Mouse (Mus musculus) bone marrow macrophage, adult 2 months (primary cell): ENCODE measurements around the gene Scube1.

Experiments
- CTCF ChIP-seq: IDR thresholded peaks from 2 replicates; pipeline ENCODE4 v1.5.1; 2012; ENCODE audit warnings: low read depth, mild to moderate bottlenecking, low read length, moderate library complexity
- POLR2A ChIP-seq: IDR thresholded peaks from 2 replicates; pipeline ENCODE4 v1.6.1; 2012; ENCODE audit warnings: mild to moderate bottlenecking, low read depth, low read length, borderline replicate concordance

GRCm38 (mm10) chr15:83576651-83577050, 148.2 kb downstream of the Scube1 start:
- TF ChIP-seq CTCF (no peak), POLR2A (no peak)
